Mouse (Mus musculus): Measurements from ENCODE around the gene Rom1.
A peak's percentile ranks its signal among the peaks of the same experiment; 100 is the strongest.

Rom1 gene

DNA sequence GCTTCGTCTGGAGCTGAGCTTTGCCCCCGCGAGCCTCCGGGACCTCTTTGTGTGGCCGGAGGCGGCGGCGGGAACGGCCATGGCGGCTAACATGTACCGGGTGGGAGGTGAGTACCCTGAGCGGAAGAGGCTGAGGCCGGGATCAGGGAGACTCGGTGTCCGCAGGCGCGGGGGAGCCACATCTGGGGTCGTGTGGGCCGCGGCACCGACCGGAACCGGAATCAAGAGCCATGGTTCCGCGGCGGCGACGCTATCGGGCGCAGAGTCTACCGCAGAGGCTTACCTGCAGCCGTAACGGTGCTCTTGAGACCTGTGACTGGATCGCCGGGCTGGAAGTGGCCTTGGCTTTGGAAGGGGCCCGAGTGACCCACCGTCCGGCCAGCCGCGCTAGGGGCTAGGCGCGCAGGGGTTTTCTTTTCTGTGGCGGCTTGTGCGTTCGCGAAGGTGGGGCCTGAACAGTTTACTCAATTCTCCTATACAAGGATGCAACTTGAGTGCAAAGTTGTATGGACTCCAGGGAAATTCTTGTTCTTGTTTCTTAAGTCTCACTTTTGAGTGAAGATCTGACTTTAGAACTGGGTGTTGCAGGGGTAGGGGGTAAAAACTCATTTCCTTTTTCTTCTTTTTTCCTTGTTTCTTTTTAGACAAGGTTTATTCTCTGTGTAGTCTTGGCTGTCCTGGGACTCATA lies 13.3 kb upstream of the Rom1 start:
- peak; percentile 75 for DNase-seq (ENCODE audit: inconsistent ontology term)

DNA sequence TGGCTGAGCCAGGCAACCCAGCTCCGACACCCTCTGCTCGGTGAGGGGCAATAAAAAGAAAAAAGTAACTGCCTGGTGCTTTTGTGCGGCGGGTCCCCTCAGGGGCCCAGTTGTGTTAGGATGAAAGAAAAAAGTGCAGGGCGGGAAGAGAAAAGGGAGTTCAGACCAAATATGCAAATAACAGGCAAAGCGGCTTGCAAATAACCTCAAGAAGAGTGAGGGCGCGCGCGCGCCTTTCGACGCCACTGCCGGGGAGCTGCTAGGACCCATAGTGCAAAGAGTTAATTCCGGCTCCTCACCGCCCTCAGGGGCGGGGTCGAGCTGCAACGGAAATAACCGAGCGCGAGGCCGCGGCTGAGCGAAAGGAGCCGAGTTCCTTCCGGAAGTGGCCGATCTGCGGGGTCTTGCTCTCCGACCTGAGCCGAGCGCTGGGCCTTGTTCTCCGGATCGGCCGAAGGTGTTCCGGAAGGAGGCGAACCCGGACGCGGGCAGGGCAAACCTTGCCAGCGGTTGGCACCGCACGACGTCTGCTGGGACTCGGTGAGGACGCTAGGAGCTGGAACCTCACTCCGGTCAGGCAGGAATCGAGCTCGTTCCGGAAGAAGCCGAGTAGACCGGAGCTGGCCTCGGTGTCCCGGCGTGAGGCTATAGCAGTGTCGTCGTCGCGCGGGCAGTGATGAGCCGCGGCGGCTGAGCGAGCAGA lies 12.5 kb upstream of the Rom1 start, which contains the start of gene Mta2:
Mta2 (plus strand) TSS at position 361 of the 703 bp plus-strand sequence.
- peak; percentile 98 for DNase-seq (ENCODE audit: inconsistent ontology term)

DNA sequence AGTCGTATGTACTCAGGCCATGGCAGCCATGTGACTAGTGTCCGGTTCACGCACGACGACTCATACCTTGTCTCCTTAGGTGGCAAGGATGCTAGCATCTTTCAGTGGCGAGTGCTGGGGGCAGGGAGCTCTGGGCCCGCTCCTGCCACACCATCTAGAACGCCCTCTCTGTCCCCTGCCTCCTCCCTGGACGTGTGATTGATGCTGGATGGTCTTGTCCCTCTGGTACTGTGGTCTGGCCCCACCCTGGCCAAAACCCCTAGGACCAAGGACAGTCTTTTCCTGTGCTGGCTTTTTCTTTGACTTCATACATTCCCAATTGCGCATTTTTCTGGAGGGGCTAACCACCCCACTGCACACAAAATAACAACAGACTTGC lies 12.0 kb upstream of the Rom1 start:
- DNase-seq (ENCODE audit: inconsistent ontology term): no peak

DNA sequence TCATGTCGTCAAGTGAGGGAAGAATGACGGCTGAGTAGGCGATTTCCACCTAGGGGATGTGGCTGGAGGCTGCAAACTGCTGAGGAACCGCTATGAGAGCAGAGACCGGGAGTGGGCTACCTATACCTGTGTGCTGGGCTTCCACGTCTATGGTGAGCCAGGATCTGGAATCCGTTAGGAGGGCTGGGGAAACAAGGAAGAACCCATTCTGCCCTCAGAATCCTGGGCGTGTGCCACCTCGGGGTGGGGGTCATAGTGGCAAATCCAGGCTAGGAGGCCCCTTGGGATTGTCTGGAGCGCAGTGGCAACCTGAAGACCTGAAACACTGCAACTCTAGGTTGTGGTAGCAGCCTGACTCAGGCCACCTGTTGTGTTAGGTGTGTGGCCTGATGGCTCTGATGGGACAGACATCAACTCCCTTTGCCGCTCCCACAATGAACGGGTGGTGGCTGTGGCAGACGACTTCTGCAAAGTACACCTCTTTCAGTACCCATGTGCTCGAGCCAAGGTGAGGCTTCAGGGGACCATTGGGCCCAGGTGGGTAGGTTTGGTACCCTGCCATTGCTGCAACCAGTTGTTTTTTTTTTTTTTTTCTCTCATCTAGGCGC lies 11.5 kb upstream of the Rom1 start:
- DNase-seq (ENCODE audit: inconsistent ontology term): no peak

DNA sequence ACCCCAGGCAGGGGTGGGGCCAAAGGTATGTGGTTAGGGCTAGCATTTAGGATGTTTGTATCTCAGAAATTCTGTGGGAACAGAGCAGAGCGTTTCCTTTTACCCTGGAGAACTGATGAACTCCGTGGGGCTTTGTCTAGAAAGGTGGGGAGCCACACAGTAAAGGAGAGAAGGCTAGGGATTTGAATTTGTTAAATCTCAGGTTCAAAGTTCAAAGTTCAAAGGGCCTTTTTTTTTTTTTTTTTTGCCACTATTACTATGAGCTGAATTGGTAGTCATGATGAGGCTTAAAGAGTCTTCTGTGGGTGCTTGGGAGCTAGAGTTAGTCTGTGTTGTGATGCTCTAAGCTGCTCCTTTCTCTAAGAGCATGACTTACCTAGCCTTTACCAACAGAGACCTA lies 7.6 kb upstream of the Rom1 start:
- no peak for DNase-seq (ENCODE audit: inconsistent ontology term)

DNA sequence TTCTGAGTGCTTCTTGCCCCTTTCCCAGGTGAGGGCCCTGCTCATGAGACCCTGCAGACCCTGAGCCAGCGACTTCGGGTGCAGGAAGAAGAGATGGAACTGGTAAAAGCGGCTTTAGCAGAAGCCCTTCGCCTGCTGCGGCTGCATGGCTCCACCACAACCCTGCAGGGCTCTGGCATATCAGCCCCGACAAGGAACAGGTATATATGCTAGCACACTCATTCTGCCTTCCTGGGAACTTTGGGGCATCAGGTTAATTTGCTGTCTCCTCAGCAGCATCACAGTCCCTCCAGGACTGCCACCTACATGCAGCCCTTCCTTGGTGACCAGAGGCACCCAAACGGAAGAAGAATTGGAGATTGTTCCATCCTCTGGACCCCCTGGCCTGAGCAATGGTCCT lies 1.6 kb upstream of the Rom1 start:
- no peak for DNase-seq (ENCODE audit: inconsistent ontology term)

DNA sequence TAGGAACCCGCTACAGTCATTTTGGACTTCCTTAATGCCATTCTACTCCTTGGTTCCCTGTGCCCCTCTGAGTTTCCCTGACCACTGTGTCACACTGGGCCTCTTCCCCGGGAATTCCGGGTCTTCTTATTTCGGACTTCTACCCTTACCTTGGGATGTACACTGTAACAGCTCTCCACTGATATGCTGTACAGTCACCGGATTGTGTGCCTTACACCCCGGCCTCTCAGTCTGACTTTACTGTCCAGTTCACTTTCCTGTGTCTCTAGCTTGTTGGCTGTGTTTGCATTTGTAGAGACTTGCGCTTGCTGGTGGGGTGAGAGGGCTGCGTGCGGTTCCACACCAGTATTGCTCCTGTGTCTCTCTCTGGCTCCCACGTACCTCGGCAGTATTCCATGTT lies 961 bp upstream of the Rom1 start:
- peak; percentile 9 for DNase-seq (ENCODE audit: inconsistent ontology term)

DNA sequence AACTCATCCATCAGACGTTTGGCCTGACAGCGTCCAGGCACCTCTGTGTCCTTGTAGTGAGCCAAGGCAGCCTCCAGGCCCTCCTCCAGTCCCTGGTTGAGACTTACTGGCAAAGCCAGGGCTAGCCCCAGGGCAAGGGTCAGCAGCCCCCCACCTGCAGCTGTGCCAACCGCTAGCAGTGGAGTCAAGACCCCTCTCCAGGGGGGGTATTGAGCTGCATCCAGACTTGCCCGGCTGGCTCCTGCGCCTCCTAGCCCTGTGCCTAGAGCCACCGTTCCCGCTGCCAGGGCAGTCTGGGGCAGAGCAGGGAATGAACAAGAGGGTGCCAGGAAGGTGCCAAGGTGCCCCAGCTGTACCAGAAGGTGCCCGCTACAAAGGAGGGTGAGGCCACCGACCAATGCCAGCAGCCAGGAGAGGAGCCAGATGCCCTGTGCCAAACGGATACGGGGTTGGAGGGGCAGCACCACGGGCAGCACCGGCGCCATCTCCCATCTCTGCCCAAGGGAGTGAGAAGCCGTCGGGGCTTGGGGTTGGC lies 400 bp downstream of the Rom1 start:
- DNase-seq (ENCODE audit: inconsistent ontology term): no peak

DNA sequence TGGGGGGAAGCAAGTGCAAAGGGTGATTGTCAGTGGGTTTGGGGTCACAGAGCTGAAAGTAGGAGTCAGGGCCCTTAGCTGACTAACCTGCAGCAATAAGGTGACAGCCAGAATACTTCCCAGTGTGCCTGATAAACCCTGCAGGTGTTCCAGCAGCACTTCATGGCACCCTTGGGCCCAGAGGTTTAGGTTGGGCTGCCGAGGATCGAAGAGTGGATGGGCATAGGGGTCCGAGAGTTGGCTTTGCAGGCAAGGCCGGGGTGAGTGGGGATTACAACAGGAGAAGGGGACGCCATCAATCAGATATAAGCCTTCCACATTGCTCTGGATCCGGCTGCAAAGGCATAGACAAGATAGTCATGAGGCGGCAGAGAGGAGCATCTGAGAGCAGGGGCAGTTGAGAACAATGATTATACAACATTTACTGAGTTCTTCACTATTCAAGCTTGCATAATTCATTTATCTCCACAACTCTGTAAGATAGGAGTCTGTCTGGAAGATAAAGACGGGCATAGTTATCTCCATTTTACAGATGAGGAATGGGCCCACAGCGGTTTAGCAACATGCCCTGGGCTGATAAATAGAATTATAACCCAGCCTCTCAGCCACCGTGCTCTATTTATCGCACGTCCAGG lies 1.1 kb downstream of the Rom1 start:
- DNase-seq (ENCODE audit: inconsistent ontology term): no peak

DNA sequence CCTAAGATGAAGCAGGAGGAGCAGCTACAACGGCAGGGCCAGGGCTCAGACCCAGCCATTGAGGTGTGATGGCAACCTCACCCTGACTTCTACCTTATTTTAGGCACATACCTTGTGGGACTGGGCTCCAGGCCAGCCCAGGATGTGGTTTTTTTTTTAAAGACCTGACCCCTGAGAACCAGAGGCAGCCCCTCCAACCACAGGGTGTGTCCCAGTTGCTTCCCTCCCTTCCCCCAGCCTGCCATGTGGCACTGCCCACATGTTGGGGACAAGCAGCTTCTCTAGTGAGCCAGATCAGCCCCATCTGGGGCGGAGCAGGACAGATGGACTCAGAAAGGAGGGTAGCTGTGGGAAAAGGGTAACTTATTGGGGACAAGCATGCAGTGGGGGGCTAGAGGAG lies 2.4 kb downstream of the Rom1 start:
- DNase-seq (ENCODE audit: inconsistent ontology term): no peak

DNA sequence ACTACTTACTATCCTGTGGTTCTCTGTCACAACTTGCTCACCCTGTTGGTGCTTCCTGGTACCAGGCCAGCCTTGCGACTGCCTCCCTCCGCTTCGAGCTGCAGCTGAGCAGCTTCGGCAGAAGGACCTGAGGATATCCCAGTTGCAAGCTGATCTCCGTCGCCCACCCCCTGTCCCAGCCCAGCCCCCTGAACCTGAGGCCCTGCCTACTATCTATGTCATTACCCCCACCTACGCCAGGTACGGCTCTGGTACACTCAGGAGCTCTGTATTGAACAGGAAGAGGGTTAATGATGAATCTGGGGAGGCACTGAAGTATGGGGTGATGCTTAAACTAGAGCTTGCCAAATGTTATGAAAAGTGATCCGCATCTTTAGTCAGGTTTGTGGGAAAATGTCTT lies 7.4 kb downstream of the Rom1 start:
- DNase-seq (ENCODE audit: inconsistent ontology term): no peak

DNA sequence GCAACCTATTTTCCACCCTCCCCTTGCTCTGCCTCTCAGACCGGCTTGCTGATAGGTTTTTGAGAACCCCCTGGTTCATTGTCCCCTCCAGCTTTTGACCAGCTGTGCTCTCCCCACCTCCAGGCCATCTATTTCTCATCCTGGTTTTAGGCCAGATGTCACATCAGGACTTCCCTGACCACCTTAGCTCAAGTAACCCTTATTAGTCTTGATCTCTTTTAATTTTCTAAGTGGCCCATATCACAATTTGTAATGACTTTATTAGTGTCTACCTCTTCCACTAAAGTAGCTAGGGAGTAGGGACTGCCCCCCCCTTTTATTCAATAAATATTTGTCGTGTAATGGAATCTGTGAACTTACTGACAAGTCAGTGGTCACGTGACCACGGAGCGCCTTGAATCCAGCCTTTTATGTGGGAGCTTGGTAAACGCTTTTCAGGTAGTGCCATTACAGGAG lies 8.3 kb downstream of the Rom1 start:
- peak; percentile 55 for DNase-seq (ENCODE audit: inconsistent ontology term)

DNA sequence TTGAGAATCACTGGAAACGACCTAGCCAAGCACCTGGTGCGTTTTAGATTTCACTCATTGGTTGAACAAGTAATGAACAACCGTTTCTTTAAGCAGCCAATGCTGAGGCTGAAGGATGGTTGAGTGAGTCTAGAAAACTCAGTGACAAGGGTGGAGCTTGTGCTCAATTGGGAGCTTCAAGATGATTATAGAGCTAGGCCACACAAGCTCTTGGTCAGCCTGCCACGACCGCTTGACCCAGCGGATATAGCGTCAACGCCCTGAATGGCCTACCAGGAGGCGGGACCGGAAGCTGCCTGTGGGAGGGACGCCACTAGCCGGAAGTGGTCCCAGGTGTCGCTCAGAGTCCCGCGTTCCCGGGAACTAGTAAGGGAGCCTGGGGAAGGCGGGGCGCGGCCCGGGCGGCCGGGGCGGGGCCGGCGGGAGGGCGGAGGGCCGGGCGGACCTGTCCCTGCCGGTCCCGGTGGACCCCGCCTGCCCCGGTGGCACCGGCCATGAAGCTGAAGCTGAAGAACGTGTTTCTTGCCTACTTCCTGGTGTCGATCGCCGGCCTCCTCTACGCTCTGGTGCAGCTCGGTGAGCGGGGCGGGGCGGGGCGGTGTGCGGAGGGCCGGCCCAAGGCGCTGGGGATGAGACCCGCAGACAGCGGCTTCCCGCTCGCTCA lies 9.0 kb downstream of the Rom1 start, which contains the start of gene B3gat3:
B3gat3 (plus strand) TSS at position 302 of the 664 bp plus-strand sequence.
- peak; percentile 96 for DNase-seq (ENCODE audit: inconsistent ontology term)

DNA sequence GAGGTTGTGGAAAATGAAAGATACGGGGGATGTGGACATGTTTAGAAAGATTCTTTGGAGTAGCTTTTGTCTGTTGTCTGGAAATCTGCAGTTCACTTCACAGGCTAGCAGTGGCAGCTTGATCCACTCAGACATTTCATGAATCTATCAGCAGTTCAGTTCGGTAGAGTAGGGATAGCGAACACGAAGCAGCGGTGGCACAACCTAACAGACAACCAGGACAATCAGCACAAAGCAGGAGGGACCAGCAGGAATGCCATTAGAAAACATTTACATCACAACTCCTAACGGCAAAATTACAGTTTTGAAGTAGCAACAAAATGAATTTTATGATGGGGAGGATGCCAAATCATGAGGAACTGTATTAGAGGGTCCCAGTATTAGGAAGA lies 9.5 kb downstream of the Rom1 start:
- no peak for DNase-seq (ENCODE audit: inconsistent ontology term)

DNA sequence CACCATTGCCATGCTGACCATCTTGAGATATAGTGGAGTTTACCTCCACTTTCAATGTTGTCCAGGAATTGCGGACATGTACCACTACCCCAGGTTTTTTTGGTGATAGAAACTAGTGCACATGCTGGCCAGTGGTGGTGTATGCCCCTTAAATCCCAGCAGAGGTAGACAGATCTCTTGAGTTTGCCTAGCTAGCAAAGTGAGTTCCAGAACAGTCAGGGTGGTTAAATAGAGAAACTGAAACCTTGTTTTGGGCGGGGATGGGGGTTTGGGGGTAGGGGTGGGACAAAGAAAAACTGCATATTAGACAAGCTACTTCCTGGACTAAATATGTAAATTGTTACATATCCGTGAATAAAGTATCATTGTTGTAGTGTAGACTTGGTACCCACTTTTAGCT lies 10.2 kb downstream of the Rom1 start:
- no peak for DNase-seq (ENCODE audit: inconsistent ontology term)

DNA sequence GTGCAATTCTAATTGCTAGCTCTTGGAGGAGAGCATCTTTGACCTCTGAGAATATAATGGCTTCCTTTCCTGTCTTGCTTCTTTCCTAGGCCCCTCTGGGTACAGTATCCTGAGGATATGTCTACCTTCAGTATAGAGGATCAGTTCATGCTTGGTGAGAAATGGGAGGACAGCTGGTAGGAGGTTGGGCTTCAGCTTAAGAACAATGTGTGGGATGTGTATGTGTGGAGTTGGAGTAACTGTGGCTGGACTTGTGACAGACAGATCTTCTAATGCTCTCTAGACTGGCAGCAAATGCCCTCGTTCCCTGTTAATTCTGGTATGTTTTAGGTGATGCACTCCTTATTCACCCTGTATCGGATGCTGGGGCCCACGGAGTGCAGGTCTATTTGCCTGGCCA lies 14.9 kb downstream of the Rom1 start:
- no peak for DNase-seq (ENCODE audit: inconsistent ontology term)

DNA sequence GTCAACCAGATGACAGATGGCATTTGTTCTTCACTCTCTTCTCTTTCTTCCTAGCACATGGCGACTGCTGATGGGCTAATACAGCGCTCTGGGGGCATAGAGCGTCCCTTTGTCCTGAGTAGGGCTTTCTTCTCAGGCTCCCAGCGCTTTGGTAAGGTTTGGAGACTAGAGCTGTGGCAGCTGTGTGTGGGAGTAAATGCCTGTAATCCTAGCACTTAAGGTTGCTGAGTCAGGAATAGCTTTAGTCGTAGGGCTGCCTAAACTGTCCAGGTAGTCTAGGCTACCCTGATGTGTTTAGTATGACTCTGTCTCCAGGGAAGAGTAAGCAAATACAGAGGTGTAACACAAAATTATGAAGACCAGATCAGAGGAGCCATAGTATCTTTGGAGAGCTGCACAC lies 17.3 kb downstream of the Rom1 start:
- no peak for DNase-seq (ENCODE audit: inconsistent ontology term)

DNA sequence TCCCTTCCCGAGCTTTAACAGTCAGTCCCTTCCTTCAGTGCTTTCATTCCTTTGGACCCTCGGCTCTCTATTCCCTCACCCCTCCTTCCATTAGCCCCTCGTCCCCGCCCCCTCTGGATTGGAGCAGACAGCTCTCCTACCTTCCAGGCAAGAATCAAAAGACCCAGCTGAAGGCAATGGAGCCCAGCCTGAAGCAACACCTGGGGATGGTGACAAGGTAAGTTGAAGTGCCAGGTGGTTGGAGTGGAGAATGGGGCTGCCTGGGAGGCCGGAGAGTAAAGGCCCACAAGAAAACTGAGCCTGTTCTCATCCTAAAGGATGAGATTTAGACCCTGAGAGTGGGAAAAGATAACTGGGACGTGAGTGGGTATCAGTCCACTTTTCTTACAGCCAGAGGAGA lies 20.6 kb downstream of the Rom1 start:
- DNase-seq (ENCODE audit: inconsistent ontology term): no peak

DNA sequence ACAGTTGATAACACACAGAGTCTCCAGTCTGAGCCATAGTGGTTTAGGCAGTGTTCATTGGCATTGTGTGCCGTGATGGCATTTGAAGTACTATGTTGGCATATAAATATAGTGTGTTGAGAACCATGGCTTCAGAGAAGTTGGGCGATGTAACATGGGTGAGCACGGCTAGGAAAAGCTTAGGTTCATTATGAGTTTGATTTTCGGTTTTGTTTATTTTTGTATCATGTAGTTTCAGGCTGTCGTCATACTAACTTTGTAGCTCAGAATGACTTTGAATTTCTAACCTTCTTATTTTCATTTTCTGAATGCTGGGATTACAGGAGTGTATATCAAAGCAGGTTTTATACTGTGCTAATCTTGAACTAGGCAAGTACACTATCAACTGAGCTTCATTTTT lies 25.7 kb downstream of the Rom1 start:
- DNase-seq (ENCODE audit: inconsistent ontology term): no peak

DNA sequence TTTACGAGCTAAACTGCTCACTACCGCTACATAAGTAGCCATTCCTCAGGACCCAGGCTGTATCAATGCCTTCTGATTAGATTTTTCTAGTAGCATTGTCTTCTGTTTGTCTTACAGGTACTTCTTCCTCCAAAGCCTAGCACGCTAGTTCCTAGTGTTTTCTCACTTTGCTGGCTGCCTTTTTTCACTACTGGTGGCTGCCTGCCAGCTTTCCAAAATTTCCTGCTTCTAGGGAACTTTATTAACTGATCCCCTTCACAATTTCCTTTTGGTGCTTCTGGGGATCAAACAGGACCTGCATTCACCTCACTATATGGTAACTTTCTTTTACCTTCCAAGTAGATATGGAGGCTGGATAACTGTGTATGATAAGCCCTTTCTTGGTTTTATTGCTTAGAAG lies 30.1 kb downstream of the Rom1 start:
- DNase-seq (ENCODE audit: inconsistent ontology term): no peak

DNA sequence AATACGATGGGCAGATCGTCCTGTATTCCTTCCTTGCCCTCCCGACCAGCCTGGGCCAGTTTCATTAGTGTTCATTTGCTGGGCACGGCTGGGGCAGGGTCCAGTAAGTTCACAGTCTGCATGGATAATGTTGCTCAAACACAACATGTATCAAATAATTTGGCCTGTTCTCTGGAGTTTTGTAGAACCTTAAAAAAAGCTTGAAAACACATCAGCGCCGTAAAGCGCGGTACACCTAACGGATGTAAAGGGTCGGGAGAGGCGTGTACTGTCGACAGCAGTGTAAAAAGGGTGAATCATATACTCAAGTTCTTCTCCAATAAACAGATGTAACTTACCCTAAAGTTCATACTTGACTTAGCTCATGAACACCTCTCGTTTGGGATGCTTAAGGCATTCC lies 30.6 kb downstream of the Rom1 start:
- no peak for DNase-seq (ENCODE audit: inconsistent ontology term)
